Mouse (Mus musculus) liver, embryonic 15.5 days (tissue): ENCODE data around the gene Muc4. TPM values are rescaled to one million over a fixed set of nuclear protein-coding genes. Genes with fewer than 3 reads are reported as not detected.

Experiments
- ATAC-seq: fragments of 200-750 bp; cut with Nextera tagmentation; 2 replicates; pipeline ENCODE4 v1.8.0; 2017; ENCODE audit warnings: moderate number of reproducible peaks, mild to moderate bottlenecking, moderate library complexity; ENCODE audit not compliant: insufficient read depth
- H3K27ac ChIP-seq: fragments of 300-500 bp; sonication (generic); replicated peaks from 2 replicates; pipeline ENCODE4 v1.5.1; 2015; ENCODE audit warnings: mild to moderate bottlenecking, inconsistent platforms
- H3K27me3 ChIP-seq: fragments of 300-500 bp; sonication (generic); 2 replicates; pipeline ENCODE4 v1.6.1; 2015; ENCODE audit warnings: mild to moderate bottlenecking, inconsistent platforms
- H3K36me3 ChIP-seq: fragments of 300-500 bp; sonication (generic); replicated peaks from 2 replicates; pipeline ENCODE4 v1.6.1; 2015; ENCODE audit warnings: moderate library complexity, mild to moderate bottlenecking, inconsistent platforms
- H3K4me1 ChIP-seq: fragments of 300-500 bp; sonication (generic); replicated peaks from 2 replicates; pipeline ENCODE4 v1.6.1; 2015; ENCODE audit warnings: inconsistent platforms
- H3K4me2 ChIP-seq: fragments of 300-500 bp; sonication (generic); 2 replicates; pipeline ENCODE4 v1.6.1; 2015; ENCODE audit warnings: moderate library complexity, mild to moderate bottlenecking, inconsistent platforms
- H3K4me3 ChIP-seq: fragments of 300-500 bp; sonication (generic); replicated peaks from 2 replicates; pipeline ENCODE4 v1.5.1; 2015; ENCODE audit warnings: mild to moderate bottlenecking, inconsistent platforms
- H3K9ac ChIP-seq: fragments of 300-500 bp; sonication (generic); 2 replicates; pipeline ENCODE4 v1.6.1; 2015; ENCODE audit warnings: moderate library complexity, mild to moderate bottlenecking, inconsistent platforms
- H3K9me3 ChIP-seq: fragments of 300-500 bp; sonication (generic); replicated peaks from 2 replicates; pipeline ENCODE4 v1.6.1; 2016; ENCODE audit warnings: inconsistent platforms
- WGBS: fragments of 180-500 bp; shearing (Covaris S2); methylation state at CpG from one replicate; pipeline ENCODE4 v1.1.7; 2015; ENCODE audit warnings: mixed read lengths; ENCODE audit not compliant: insufficient replicate concordance; 5-methylcytosine and 5-hydroxymethylcytosine counted together
- polyA plus RNA-seq: library from polyadenylated mRNA; unstranded; fragments of >200 nt; fragmentation: Nextera tagmentation; extraction: Ambion mirVana; gene quantifications from 2 replicates; pipeline ENCODE4 v1.2.1, GENCODE M21; 2015

Muc4 gene
- polyA plus RNA-seq, 1 experiment from 2014 or later: 0.67 TPM

DNA sequence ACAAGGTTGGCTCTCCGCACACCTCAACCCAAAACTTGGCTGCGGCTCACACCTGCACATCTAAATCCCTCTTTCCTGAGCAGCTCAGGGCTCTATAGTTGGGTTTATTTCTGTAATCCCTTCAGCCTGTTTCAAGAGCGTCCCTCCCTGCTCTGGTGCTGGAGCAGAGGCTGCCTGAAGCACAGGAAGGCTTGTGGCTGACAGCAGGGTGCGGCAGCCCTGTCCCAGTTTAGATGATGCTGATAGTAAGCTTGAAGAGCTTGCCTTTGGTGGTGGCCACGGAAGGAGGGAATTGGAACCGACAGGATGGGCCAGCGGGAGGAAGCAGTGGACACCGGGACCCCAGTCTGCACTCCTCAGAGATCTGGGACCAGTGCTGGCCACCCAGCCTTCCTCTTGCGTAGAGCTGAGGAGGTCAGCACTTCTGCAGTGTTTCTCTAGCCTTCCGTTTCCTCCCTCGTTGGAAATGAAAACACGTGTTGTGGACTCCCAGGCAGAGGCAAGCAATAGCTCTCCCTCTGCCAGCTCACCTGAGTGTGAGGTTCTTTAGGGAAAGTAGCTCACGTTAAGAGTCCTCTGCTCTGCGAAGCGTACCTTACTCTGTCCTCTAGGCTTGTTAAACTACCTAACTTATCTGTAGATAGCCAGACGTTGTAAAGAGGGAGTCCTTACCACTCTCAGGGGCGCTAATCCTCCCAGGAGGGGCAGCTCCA, 28.4 kb upstream of the Muc4 start:
- Histone ChIP-seq H3K27ac (no peak overlapping the region), H3K27me3 (no peaks in the 10 kb centered on the region), H3K9me3 (no peaks in the 10 kb centered on the region), H3K4me1 (peaks cover 25% of the 10 kb centered on the region), H3K9ac (no peak overlapping the region), H3K4me2 (peak overlapping the region; percentile 40), H3K36me3 (no peaks in the 10 kb centered on the region), H3K4me3 (no peak overlapping the region)
- WGBS: 26% methylated on average over 17 of the region's 17 CpGs
- ATAC-seq: no peak

DNA sequence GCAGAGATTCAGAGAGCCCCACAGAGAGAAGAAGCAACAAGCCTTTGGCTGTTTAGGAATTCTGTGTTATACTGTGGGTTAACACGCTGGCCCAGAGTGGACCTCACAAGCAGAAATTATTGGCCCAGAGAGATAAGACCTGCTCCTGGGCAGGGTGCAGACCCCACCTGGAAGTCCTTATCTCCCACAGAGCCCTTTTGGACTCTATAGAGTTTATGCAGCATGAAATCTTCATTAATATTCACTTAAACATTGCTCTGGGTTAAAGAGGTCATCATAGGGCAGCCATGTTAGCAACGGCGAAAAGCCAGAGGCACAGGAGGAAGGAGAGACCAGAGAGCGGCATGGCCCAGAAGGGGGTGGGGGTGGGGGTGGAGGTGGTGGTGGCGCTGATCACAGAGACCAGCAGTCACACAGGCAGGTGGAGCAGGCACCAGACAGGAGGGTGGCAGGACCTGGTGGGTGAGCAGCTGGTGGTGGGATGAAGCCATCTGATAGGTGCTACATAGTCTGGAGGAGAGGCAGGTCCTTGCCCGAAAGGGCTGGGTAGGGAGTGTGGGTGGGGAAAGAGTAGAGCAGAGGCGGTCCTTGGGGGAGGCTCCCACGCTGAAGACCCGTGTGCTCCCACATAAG, 27.7 kb upstream of the Muc4 start:
- no peaks in the 10 kb centered on the region for H3K27me3 ChIP-seq
- H3K4me1 ChIP-seq: peaks cover 25% of the 10 kb centered on the region
- H3K9ac ChIP-seq: no peak overlapping the region
- no peak overlapping the region for H3K27ac ChIP-seq
- H3K4me2 ChIP-seq: peak overlapping the region; percentile 40
- 39% methylated on average over 9 of the region's 9 CpGs for WGBS
- H3K9me3 ChIP-seq: no peaks in the 10 kb centered on the region
- no peak overlapping the region for H3K4me3 ChIP-seq
- no peak for ATAC-seq
- H3K36me3 ChIP-seq: no peaks in the 10 kb centered on the region

DNA sequence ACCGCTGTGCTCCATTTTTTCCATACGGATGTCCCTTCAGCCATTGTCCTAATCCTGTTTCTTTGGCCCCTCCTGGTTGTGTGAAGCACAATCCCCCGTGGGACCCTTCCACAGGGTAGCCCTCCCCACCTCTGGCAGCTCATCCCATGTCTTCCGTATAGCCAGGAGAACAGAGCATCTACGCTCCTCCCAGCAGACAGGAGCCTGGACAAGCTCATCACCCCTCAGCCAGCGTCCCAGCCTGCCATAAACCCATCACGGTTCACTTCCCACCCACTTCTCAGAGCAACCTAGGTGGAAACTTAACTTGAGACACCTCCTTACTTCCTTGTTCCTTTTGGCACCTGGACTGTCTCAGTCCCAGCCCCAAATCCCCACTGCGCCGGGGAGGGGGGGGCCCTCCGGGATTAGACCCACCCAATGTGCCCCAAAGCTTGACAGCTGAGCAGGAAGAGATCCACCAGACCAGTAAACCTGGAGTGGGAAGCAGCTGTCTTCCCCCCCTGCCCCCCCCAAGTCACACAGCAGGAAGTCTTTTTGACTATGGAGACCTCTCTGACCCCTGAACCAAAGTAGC, 27.1 kb upstream of the Muc4 start:
- no peak overlapping the region for H3K4me2 ChIP-seq

DNA sequence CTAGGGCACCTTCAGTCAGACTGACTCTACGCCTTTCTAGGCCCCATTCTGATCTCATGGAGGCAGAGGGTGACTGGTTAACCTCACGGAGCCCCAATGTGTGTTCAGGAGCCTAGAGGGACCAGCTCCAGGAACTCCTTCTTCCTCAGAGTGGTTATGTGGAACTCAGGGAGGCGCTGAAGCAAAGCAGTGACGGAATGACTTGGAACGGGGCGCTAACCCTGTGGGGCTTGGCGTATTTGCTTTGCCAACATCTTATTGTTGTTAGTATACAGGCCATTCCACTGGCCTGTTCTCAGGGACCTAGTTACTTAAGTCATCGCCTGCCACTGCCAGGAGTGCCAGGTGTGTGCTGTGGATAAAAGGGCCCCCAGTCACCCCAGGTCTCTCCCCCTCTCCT, 26.6 kb upstream of the Muc4 start:
- no peak overlapping the region for H3K4me2 ChIP-seq
- no peaks in the 10 kb centered on the region for H3K9me3 ChIP-seq
- H3K4me1 ChIP-seq: peaks cover 21% of the 10 kb centered on the region
- H3K27me3 ChIP-seq: 0 out of 2 replicates have a peak, but pooled peaks cover 2% of the 10 kb centered on the region
- H3K27ac ChIP-seq: no peak overlapping the region
- no peaks in the 10 kb centered on the region for H3K36me3 ChIP-seq
- no peak overlapping the region for H3K4me3 ChIP-seq
- no peak for ATAC-seq
- WGBS: 79% methylated on average over 8 of the region's 8 CpGs
- H3K9ac ChIP-seq: no peak overlapping the region

More for the DNA sequence above, 27.1 kb upstream of the Muc4 start:
- WGBS: 57% methylated on average over 10 of the region's 10 CpGs
- H3K4me3 ChIP-seq: no peak overlapping the region
- no peak overlapping the region for H3K9ac ChIP-seq
- no peak overlapping the region for H3K27ac ChIP-seq
- H3K27me3 ChIP-seq: no peaks in the 10 kb centered on the region
- peaks cover 22% of the 10 kb centered on the region for H3K4me1 ChIP-seq
- H3K36me3 ChIP-seq: no peaks in the 10 kb centered on the region
- H3K9me3 ChIP-seq: no peaks in the 10 kb centered on the region
- no peak for ATAC-seq

DNA sequence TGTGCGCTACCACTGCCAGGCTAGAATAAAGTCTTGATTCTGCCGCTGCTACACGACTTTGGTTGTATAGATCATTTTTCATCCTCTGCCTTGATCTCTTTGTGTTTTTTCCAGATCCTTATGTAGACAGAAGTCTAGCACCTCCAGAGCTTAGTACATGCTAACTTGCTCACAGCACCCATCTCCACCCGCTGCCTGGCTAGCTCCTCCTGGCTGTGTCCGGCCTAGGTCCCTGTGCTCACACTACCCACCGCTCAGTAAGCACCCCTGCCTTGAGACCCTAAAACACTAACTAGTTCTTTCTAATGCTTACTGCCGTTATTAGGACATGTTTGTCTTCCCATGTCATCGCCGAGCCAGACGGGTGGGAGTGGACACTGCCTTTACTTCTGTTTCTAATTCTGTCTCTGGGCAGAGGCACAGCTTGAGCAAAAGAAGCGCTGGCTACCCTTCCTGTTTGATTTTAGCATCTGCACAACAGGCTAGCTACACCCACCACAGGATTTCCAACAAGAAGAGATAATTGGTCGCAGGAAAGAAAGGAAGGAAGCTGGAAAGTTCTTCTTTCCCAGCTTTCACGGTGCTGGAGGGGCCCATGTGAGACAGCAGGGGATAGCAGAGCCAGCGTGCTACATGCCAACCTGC, 25.1 kb upstream of the Muc4 start:
- Histone ChIP-seq H3K4me1 (peaks cover 24% of the 10 kb centered on the region), H3K27ac (no peak overlapping the region), H3K27me3 (peaks cover 14% of the 10 kb centered on the region), H3K9me3 (no peaks in the 10 kb centered on the region), H3K4me3 (no peak overlapping the region), H3K9ac (no peak overlapping the region), H3K36me3 (no peaks in the 10 kb centered on the region), H3K4me2 (no peak overlapping the region)
- 43% methylated on average over 14 of the region's 14 CpGs for WGBS
- ATAC-seq: no peak

DNA sequence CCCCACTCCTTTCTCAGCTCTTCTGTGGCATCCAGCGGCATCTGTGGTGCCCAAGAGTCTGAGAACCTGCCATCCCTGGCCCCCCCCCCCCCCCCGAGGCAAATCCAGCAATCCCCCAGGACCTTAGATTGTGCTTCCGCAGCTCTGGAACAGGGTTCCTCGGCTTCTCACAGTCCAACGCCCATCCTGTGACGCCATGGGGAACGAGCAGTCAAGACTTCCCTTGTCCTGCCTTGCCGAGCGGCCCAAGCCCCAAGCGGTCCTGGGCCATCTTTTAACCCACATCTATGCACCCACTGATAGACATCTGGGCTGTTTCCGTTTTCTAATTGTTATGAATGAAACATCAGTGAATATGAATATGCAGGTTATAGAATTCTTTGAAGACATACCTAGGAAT, 23.5 kb upstream of the Muc4 start:
- Histone ChIP-seq H3K4me1 (peaks cover 21% of the 10 kb centered on the region), H3K9me3 (no peaks in the 10 kb centered on the region), H3K4me2 (no peak overlapping the region), H3K27ac (no peak overlapping the region), H3K9ac (no peak overlapping the region), H3K4me3 (no peak overlapping the region), H3K27me3 (peaks cover 14% of the 10 kb centered on the region), H3K36me3 (no peaks in the 10 kb centered on the region)
- WGBS: 67% methylated on average over 11 of the region's 11 CpGs
- ATAC-seq: no peak

DNA sequence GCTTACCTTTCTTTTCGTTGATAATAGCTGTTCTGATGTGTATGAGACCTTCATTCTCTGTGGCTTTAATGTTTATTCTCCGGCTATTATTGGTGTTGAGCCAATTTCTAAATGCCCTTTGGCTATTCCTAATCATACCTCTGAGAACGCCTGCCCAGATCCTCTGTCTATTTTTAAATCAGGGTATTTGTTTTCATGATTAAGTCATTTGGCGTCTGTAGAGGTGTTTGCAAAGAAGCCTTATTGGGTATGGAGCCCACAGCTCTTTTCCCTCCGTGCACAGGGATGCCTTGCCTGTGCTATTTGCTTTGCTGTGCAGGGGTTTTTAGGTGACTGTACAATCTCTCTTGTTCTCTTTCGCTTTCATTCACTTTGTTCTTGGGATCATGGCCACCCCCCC, 22.1 kb upstream of the Muc4 start:
- WGBS: 59% methylated on average over 6 of the region's 6 CpGs
- Histone ChIP-seq H3K9me3 (no peaks in the 10 kb centered on the region), H3K4me3 (no peak overlapping the region), H3K4me2 (no peak overlapping the region), H3K27ac (no peak overlapping the region), H3K36me3 (no peaks in the 10 kb centered on the region), H3K27me3 (peaks cover 18% of the 10 kb centered on the region), H3K4me1 (0 out of 2 replicates have a peak, but pooled peaks cover 8% of the 10 kb centered on the region), H3K9ac (no peak overlapping the region)
- no peak for ATAC-seq

DNA sequence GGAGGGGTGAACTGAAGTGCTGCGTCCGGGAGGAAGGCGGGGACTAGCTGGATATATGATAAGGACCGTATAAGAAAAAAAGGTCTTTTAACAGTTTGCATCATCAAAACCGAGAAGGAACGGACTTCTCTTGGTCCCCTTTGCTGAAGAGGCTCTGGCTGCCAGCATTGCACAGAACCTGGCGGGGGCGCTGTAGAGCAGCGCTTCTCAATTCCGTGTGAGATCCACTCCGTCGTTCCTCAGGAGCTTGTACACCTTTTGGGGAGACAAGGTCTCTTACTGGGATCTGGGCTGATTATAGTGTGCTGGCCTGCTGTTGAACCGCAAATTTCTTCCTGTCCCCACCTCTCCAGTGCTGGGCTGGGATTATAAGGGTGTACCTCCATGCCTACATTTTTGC, 20.3 kb upstream of the Muc4 start:
- H3K36me3 ChIP-seq: no peaks in the 10 kb centered on the region
- H3K4me1 ChIP-seq: 0 out of 2 replicates have a peak, but pooled peaks cover 6% of the 10 kb centered on the region
- H3K4me2 ChIP-seq: peak overlapping the region; percentile 18
- 12% methylated on average over 13 of the region's 13 CpGs for WGBS
- H3K9ac ChIP-seq: no peak overlapping the region
- ATAC-seq: no peak
- H3K27ac ChIP-seq: no peak overlapping the region
- peaks cover 18% of the 10 kb centered on the region for H3K27me3 ChIP-seq
- H3K9me3 ChIP-seq: no peaks in the 10 kb centered on the region
- H3K4me3 ChIP-seq: no peak overlapping the region

DNA sequence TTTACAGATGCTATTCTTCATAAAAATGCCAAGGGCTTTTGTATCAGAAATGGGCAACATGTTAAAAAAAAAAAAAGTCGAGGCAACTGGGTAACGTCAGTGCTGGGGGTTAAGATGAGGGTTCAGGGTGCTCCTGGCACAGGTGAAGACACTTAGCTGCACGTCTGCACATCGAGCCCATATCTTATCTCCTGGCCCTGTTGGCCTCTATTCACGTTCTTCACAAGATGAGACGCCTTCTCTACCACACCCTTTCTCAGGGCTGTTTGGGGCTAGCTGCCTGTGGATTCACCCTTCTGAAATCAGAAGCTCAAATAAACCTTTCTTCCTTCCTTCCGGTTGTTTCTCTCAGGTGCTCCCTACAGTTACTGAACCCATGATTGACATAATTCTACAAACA, 12.5 kb upstream of the Muc4 start:
- Histone ChIP-seq H3K9ac (no peak overlapping the region), H3K4me1 (peaks cover 13% of the 10 kb centered on the region; the same call in 1 of the 2 replicates), H3K4me2 (no peak overlapping the region), H3K9me3 (no peaks in the 10 kb centered on the region), H3K27ac (no peak overlapping the region), H3K36me3 (no peaks in the 10 kb centered on the region), H3K4me3 (no peak overlapping the region), H3K27me3 (no peaks in the 10 kb centered on the region)
- 31% methylated on average over 7 of the region's 7 CpGs for WGBS
- no peak for ATAC-seq

DNA sequence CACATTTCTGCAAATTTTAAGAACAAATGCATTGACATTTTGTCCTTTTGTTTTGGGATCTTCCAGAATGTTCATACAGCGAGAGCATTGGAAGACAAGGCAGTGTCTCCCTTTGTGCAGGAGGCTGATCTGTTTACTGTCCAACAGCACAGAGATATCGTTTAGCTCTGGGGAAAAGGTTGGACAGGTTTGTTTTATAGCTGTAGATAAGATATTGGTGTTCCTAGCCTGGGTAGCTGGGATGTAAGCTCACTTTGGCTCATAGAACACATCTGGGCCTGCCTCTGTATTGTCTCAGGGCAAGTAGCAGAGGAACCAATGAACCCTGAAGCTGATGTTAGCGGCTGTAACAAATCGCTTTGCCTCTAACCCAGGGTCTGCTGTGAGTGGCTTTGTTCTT, 11.9 kb upstream of the Muc4 start:
- Histone ChIP-seq H3K27me3 (no peaks in the 10 kb centered on the region), H3K4me2 (no peak overlapping the region), H3K4me3 (no peak overlapping the region), H3K36me3 (no peaks in the 10 kb centered on the region), H3K9ac (no peak overlapping the region), H3K27ac (no peak overlapping the region), H3K9me3 (no peaks in the 10 kb centered on the region), H3K4me1 (peaks cover 14% of the 10 kb centered on the region; the same call in 1 of the 2 replicates)
- WGBS: 62% methylated on average over 4 of the region's 4 CpGs
- no peak for ATAC-seq

DNA sequence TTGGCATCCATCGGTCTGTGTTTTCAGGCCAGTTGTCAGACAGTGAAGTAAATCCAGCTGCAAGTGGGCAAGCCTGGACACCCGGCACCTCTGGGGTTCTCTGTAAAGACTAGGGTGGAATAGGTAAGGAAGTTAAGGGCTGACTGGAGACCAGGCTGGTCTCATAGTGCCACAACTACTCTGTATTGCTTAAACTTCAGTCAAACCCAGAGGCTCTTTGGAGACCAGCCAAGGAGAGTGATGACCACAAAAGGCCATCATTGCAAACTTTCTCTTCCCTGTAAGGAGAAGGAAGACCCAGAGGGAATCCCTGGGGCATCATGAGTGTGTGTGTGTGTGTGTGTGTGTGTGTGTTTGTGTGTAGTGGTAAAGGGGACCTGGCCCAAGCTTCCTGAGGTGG, 11.4 kb upstream of the Muc4 start:
- Histone ChIP-seq H3K27ac (no peak overlapping the region), H3K9me3 (no peaks in the 10 kb centered on the region), H3K36me3 (no peaks in the 10 kb centered on the region), H3K9ac (no peak overlapping the region), H3K27me3 (no peaks in the 10 kb centered on the region), H3K4me2 (no peak overlapping the region), H3K4me3 (no peak overlapping the region), H3K4me1 (peaks cover 14% of the 10 kb centered on the region; the same call in 1 of the 2 replicates)
- 71% methylated on average over 2 of the region's 2 CpGs for WGBS
- no peak for ATAC-seq
